8 mouse cellular contexts compared by ENCODE assay signal in genomic region chr7:80143331-80144273, GRCm38 (mm10). TPM values are rescaled to one million over a fixed set of nuclear protein-coding genes. Genes with fewer than 3 reads are reported as not detected.
DNase-seq lines count a peak whose midpoint lies in the region; ATAC-seq lines count a peak whose summit lies in the region.

No protein-coding gene starts in this region.

- 0 out of 2 replicates have a peak, but pooled peaks have one; percentile 33 for ATAC-seq in kidney, embryonic 16.5 days (ENCODE audit: low FRiP score, low TSS enrichment)
- no peak; the same call in 1 of the 2 replicates for ATAC-seq in lung, embryonic 16.5 days (ENCODE audit: low read depth)

- no peaks in the 10 kb centered on the region for H3K9me3 ChIP-seq in kidney, embryonic 16.5 days (ENCODE audit: low read length)
- H3K9me3 ChIP-seq in lung, embryonic 16.5 days (ENCODE audit: control insufficient read depth, low read length): no peaks in the 10 kb centered on the region

- H3K27ac ChIP-seq in kidney, embryonic 16.5 days (ENCODE audit: low read length): 0 out of 2 replicates have a peak overlapping the region, but pooled peaks have one; percentile 11
- peak overlapping the region; percentile 19; the same call in 1 of the 2 replicates for H3K27ac ChIP-seq in lung, embryonic 16.5 days (ENCODE audit: low read length)

- 0 out of 2 replicates have a peak overlapping the region, but pooled peaks have one; percentile 7 for H3K4me2 ChIP-seq in kidney, embryonic 16.5 days (replicated peaks; ENCODE audit: low read depth, low read length)
- H3K4me2 ChIP-seq in lung, embryonic 16.5 days (ENCODE audit: low read depth, low read length): no peak overlapping the region

- no peak for DNase-seq in kidney, adult 8-10 months
- DNase-seq in brain, embryonic 18.5 days (ENCODE audit: low read depth, low spot score): peak; percentile 52
- DNase-seq in frontal cortex, postnatal 36 days (ENCODE audit: low spot score in 2 of 2): peak; percentile 79 to 89
- peak; percentile 68 to 88 for DNase-seq in layer of hippocampus, postnatal 14 days (ENCODE audit: low spot score in 2 of 2)
- peak; percentile 84 for DNase-seq in retina, postnatal 1 day
- peak; percentile 51 for DNase-seq in thymus, postnatal 4 days

- H3K27me3 ChIP-seq in kidney, embryonic 16.5 days (ENCODE audit: insufficient read depth, low read length): no peaks in the 10 kb centered on the region
- H3K27me3 ChIP-seq in lung, embryonic 16.5 days (ENCODE audit: control insufficient read depth, insufficient read depth, low read depth, low read length): no peaks in the 10 kb centered on the region

- no peak overlapping the region for H3K4me3 ChIP-seq in kidney, embryonic 16.5 days (ENCODE audit: low read length)
- no peak overlapping the region for H3K4me3 ChIP-seq in lung, embryonic 16.5 days (ENCODE audit: low read length)

- H3K36me3 ChIP-seq in kidney, embryonic 16.5 days (ENCODE audit: insufficient read depth, low read length): no peaks in the 10 kb centered on the region
- no peaks in the 10 kb centered on the region for H3K36me3 ChIP-seq in lung, embryonic 16.5 days (ENCODE audit: control insufficient read depth, insufficient read depth, low read length)

- peak overlapping the region; percentile 44; the same call in 1 of the 2 replicates for H3K9ac ChIP-seq in kidney, embryonic 16.5 days (replicated peaks; ENCODE audit: low read length)
- peak overlapping the region; percentile 56 for H3K9ac ChIP-seq in lung, embryonic 16.5 days (ENCODE audit: low read length)

- 37% methylated on average over 22 of the region's 22 CpGs for WGBS in kidney, embryonic 16.5 days
- 30% methylated on average over 22 of the region's 22 CpGs for WGBS in lung, embryonic 16.5 days

- H3K4me1 ChIP-seq in kidney, embryonic 16.5 days (ENCODE audit: insufficient read depth, low read length): peaks cover 10% of the 10 kb centered on the region; the same call in 1 of the 2 replicates
- peaks cover 5% of the 10 kb centered on the region for H3K4me1 ChIP-seq in lung, embryonic 16.5 days (replicated peaks; ENCODE audit: control insufficient read depth, insufficient read depth, low read length)

RNA-seq across cellular contexts. Expression of gene Idh2, which starts 28.4 kb away (rescaled TPM):
- polyA plus RNA-seq in kidney, embryonic 16.5 days (2015; fragmentation: Nextera tagmentation; extraction: Ambion mirVana): 782 and 850 TPM in 2 replicates
- total RNA-seq in layer of hippocampus, postnatal 14 days (2021): 10 to 100 TPM; 70.9 to 75.8 TPM
- polyA plus RNA-seq in lung, embryonic 16.5 days (2015; fragmentation: Nextera tagmentation; extraction: Ambion mirVana): 671 and 680 TPM in 2 replicates

RNA-seq across cellular contexts. Expression of gene Sema4b, which starts 43.0 kb away (rescaled TPM):
- 17.7 and 23.7 TPM in 2 replicates for polyA plus RNA-seq in kidney, embryonic 16.5 days (2015; fragmentation: Nextera tagmentation; extraction: Ambion mirVana)
- total RNA-seq in layer of hippocampus, postnatal 14 days (2021): 10 to 100 TPM; 25.2 to 25.7 TPM
- 15.8 and 16.3 TPM in 2 replicates for polyA plus RNA-seq in lung, embryonic 16.5 days (2015; fragmentation: Nextera tagmentation; extraction: Ambion mirVana)

Comparison
In these comparisons a context has a peak if more than half of its experiments do, and no peak if none do; other contexts are left out.
1. DNase-seq: peak in brain, embryonic 18.5 days (single experiment), frontal cortex, postnatal 36 days (2 of 2), layer of hippocampus, postnatal 14 days (2 of 2), retina, postnatal 1 day (single experiment) and thymus, postnatal 4 days (single experiment); none in kidney, adult 8-10 months (0 of 2).